Mouse (Mus musculus) CD4-positive, CD25-positive, alpha-beta regulatory T cell, adult 2 months (primary cell): ENCODE results near the gene Cacna2d1.

ENCODE experiments used
- DNase-seq: peaks from one replicate; pipeline ENCODE4 v3.0.0-alpha.2; 2012; ENCODE audit warnings: low read depth, low spot score

Cacna2d1 gene

DNA sequence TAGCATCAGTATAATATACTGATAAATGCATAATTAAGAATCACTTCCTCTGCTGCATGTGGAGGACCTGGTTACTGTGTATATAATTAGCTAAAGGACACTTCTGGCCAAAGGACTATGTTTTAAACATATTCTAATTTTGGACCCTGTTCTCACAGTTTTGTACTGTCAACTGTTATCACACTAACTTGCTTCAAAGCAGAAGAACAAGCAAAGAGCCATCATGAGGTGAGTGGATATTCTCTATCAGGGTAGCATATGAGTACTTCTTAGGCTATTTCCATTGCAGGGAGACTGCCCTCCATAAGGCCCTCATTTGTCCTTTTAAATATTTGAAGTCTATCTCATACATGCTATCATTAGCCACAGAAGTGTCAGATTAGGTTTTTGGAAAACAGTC is 480.2 kb downstream of the Cacna2d1 start:
- no peak for DNase-seq

DNA sequence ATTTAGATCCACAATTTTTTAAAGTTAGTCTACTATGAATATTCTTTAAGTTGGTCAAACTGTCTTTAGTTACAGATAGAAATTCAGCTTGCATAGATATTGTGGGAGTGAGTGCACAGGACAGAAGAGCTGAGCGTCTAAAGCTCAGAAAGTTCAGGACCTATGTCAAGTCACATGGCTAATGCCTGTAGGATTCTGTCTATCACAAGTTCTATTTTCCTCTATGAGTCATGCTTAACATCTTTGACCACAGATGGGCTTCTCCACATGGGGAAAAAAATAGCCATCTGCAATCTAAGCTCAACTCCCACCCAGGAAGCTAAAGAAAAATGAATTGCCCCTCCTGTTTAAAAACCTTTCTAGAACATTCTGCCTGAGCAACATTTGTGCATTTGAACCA is 483.5 kb downstream of the Cacna2d1 start:
- no peak for DNase-seq

GRCm38 (mm10) chr5:16418504-16418903 is 484.0 kb downstream of the Cacna2d1 start:
- no peak for DNase-seq
